Mouse (Mus musculus) lung, embryonic 14.5 days (tissue): Measurements from ENCODE around the gene Nod1. TPM values are rescaled to one million over a fixed set of nuclear protein-coding genes. Genes with fewer than 3 reads are reported as not detected.

Experiments used
- ATAC-seq: fragments of 200-750 bp; cut with Nextera tagmentation; 2 replicates; pipeline ENCODE4 v1.8.0; 2017; ENCODE audit warnings: mild to moderate bottlenecking, moderate TSS enrichment, moderate library complexity; ENCODE audit not compliant: insufficient read depth
- DNase-seq: peaks from one replicate; pipeline ENCODE4 v3.0.0-alpha.2; 2015
- H3K27ac ChIP-seq: fragments of 300-500 bp; sonication (generic); 2 replicates; pipeline ENCODE4 v1.5.1; 2014; ENCODE audit warnings: low read depth, mild to moderate bottlenecking, moderate library complexity
- H3K27me3 ChIP-seq: fragments of 300-500 bp; sonication (generic); 2 replicates; pipeline ENCODE4 v1.6.1; 2014; ENCODE audit warnings: low read length, control low read depth; ENCODE audit not compliant: insufficient read depth
- H3K36me3 ChIP-seq: fragments of 300-500 bp; sonication (generic); 2 replicates; pipeline ENCODE4 v1.6.1; 2014; ENCODE audit warnings: control low read depth; ENCODE audit not compliant: insufficient read depth
- H3K4me1 ChIP-seq: fragments of 300-500 bp; sonication (generic); 2 replicates; pipeline ENCODE4 v1.6.1; 2014; ENCODE audit warnings: antibody characterized with exemption, control low read depth; ENCODE audit not compliant: insufficient read depth
- H3K4me2 ChIP-seq: fragments of 300-500 bp; sonication (generic); 2 replicates; pipeline ENCODE4 v1.6.1; 2014; ENCODE audit warnings: mild to moderate bottlenecking
- H3K4me3 ChIP-seq: fragments of 300-500 bp; sonication (generic); 2 replicates; pipeline ENCODE4 v1.5.1; 2014; ENCODE audit warnings: low read depth, low read length
- H3K9ac ChIP-seq: fragments of 300-500 bp; sonication (generic); 2 replicates; pipeline ENCODE4 v1.6.1; 2014
- H3K9me3 ChIP-seq: fragments of 300-500 bp; sonication (generic); 2 replicates; pipeline ENCODE4 v1.6.1; 2016; ENCODE audit warnings: low read depth, low read length, control low read depth
- CTCF ChIP-seq: IDR thresholded peaks from 2 replicates; pipeline ENCODE4 v1.5.1; 2016; ENCODE audit warnings: antibody characterized with exemption, low read depth
- WGBS: fragments of 180-500 bp; shearing (Covaris S2); extraction: QIAGEN DNeasy Blood & Tissue Kit; methylation state at CpG from one replicate; pipeline ENCODE4 v1.1.7; 2014; 5-methylcytosine and 5-hydroxymethylcytosine counted together
- polyA plus RNA-seq: library from polyadenylated mRNA; unstranded; fragments of >200 nt; fragmentation: Nextera tagmentation; extraction: Ambion mirVana; gene quantifications from 2 replicates; pipeline ENCODE4 v1.2.1, GENCODE M21; 2014

Nod1 gene
- polyA plus RNA-seq, result 4.6 and 4.7 TPM in 2 replicates

DNA sequence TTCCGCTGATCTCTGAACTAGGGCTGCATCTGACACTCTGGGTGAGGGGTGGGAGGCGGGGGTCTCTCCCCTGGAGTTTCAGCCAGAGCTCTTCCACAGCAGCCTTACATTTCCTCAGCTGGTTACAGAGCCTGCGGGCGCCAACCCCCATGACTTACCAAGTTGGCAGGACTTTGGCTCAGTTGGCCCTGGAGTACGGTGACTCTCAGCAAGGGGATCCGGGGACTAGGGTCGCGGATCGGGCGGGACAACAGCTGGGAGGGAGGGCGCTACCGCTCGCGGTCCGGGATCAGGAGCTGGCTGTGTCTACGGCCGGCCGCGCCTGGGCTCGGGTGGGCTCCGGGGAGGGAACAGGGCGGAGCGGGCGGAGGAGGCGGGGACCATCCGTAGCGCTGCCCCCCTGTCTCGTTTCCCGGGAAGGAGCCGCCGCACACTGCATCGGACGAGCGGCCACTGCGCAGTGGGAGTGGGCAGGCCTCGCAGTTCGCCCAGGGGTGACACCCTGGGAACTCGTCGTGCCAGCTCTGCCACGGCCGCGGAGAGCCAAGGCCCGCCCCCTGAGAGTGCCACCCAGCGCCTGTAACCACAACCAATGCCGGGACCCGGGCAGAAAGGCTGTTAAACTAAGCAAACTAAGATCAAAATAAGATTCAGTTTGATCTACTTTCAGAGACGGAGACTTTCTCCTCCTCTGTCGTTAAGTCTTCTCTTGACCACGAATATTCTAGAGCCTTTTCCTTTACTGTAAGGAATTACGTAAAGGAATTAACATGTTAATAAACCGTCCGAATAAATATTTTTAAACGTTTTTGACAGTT is at the start of gene Nod1:
TSS of gene Nod1 (minus strand) at position 502 of the 818 bp plus-strand sequence.
- peak within 1 kb of the TSS; percentile 59 for H3K4me3 ChIP-seq
- no peaks in the 10 kb centered on the region for H3K36me3 ChIP-seq
- 2% methylated on average over 51 of the region's 53 CpGs for WGBS
- no peak for TF ChIP-seq CTCF
- peak within 1 kb of the TSS; percentile 86 for H3K4me2 ChIP-seq
- peak within 1 kb of the TSS; percentile 71 for H3K9ac ChIP-seq
- no peaks in the 10 kb centered on the region; the same call in 1 of the 2 replicates for H3K27me3 ChIP-seq
- DNase-seq (peak; percentile 83), ATAC-seq (peak; percentile 96)
- H3K4me1 ChIP-seq, result 0 out of 2 replicates have a peak, but pooled peaks cover 7% of the 10 kb centered on the region
- no peaks in the 10 kb centered on the region for H3K9me3 ChIP-seq
- peak within 1 kb of the TSS; percentile 60; the same call in 1 of the 2 replicates for H3K27ac ChIP-seq

DNA sequence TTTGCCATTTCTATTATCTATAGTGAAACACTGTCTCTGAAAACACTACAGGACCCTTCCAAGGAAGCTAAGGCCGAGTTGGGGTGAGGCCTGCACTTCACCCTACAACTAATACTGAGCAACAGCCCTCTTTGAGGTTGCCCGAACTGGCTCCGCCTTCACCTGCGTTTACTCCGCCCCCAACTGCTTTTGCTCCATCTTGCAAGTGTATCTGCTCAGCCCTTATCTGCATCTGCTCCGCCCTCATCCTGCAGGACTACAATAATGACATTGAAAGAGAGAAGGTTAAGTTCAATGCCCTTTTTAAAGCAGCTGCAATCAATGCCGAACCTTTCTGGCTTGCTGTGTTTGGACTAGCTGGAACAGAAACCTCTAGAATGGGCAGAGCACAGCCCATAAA is 49.4 kb upstream of the Nod1 start:
- no peak for ATAC-seq
- Histone ChIP-seq H3K27ac (no peak overlapping the region), H3K4me3 (no peak overlapping the region), H3K4me1 (no peaks in the 10 kb centered on the region), H3K36me3 (no peaks in the 10 kb centered on the region), H3K9me3 (no peaks in the 10 kb centered on the region), H3K27me3 (no peaks in the 10 kb centered on the region), H3K4me2 (no peak overlapping the region), H3K9ac (no peak overlapping the region)
- 77% methylated on average over 7 of the region's 7 CpGs for WGBS
- no peak for DNase-seq
- TF ChIP-seq CTCF, result no peak

DNA sequence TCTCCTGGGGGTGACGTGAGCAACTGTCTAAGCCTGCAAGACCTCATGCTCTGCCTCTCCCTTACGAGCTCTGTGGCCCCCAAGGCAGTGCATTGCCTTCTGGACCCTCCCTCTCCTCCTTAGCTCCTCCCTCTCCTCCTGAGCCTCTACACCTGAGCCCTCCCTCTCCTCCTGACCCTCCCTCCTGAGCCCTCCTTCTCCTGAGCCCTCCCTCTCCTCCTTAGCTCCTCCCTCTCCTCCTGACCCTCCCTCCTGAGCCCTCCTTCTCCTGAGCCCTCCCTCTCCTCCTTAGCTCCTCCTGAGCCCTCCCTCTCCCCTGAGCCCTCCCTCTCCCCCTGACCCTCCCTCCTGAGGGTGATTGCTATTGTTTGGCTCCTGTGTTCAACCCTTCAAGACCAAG is 46.0 kb upstream of the Nod1 start:
- WGBS, result 58% methylated on average over 2 of the region's 2 CpGs
- H3K4me2 ChIP-seq, result no peak overlapping the region
- ATAC-seq (no peak), DNase-seq (no peak)
- H3K27me3 ChIP-seq, result no peaks in the 10 kb centered on the region
- peaks cover 3% of the 10 kb centered on the region; the same call in 1 of the 2 replicates for H3K4me1 ChIP-seq
- no peak overlapping the region for H3K4me3 ChIP-seq
- H3K27ac ChIP-seq, result no peak overlapping the region
- no peaks in the 10 kb centered on the region for H3K9me3 ChIP-seq
- H3K9ac ChIP-seq, result no peak overlapping the region
- H3K36me3 ChIP-seq, result no peaks in the 10 kb centered on the region
- TF ChIP-seq CTCF, result no peak

DNA sequence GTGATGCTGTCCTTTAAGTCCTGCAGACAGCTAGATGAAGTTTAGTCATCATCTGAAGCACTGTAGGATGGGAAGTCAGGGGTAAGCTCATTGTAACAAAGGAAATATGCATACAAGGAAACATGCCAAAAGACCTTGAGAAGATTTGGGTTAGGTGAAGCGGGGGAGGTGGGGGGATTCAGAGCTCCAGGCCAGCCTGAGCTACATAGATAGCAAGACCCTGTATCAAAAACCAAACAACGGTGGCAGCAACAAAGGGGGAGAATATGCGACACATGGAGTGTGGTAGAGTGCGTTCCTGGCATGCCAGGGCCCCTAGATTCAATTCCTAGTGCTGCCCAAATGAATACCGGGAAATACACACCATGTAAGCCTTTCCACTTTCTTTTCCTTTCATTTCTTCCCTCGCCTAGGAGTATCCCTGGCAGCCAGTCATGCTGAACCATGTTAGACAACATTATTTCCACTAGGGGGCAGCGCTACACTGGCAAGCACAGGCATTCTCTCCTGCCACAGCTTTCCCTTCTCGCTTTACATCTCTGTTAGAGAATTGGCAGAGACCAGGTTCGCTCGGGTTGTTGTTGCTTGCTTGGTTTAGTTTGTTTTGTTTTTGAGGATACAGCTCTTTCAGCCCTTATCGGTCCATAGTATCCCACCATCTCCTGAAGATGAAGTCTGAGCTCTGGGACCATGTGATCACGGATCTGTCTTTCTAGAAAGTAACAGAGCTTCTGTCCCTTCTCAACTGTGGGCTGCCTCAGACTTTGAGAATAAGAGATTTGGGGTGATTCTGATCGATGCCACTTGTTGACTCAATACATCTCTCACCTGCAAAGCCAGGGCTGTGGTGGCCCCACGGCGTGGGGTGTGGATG is 44.5 kb upstream of the Nod1 start:
- Histone ChIP-seq H3K4me1 (peaks cover 3% of the 10 kb centered on the region; the same call in 1 of the 2 replicates), H3K9me3 (no peaks in the 10 kb centered on the region), H3K27me3 (no peaks in the 10 kb centered on the region), H3K9ac (no peak overlapping the region), H3K27ac (no peak overlapping the region), H3K4me2 (peak overlapping the region; percentile 34), H3K4me3 (no peak overlapping the region), H3K36me3 (no peaks in the 10 kb centered on the region)
- DNase-seq (peak; percentile 95), ATAC-seq (peak; percentile 90)
- peak; percentile 97 for TF ChIP-seq CTCF
- 24% methylated on average over 15 of the region's 15 CpGs for WGBS

DNA sequence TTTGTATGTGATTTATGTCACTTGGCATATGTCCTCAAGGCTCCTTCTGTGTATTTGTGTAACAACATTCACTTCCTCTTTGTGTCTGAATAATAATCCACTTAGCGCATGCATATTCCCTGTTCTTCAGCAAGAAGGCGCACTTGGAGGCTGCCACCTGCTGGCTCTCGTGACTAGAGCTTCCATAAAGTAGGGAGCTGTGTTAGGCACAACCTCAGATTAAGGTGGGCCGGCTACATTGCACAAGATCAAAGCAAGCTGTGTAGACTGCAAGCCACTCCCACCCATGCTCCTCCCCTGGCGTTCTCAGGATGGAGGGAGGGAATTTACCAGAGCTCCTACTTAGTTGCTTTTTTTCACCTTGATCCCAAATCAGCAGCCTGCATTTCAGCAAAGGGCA is 43.8 kb upstream of the Nod1 start:
- H3K4me2 ChIP-seq, result no peak overlapping the region
- no peaks in the 10 kb centered on the region for H3K36me3 ChIP-seq
- peak; percentile 73; the same call in 1 of the 2 replicates for ATAC-seq

DNA sequence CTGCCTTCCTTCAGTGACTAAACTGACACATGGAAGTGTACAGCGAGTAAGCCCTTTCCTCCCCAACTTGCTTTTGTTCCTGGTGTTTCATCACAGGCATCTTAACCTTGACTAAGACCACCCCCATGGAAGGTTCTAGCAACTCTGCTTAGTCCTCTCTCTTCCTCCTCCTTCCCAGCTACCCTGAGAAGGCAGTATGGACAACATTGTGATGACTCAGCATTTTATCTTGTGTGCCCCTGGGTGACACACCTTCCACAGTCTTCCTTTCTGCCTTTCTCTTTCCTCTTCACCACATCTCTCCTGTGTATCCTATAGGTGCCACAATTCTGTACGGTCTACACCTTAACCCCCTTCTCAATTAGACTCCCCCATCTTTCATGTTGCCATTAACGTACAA is 41.8 kb upstream of the Nod1 start:
- whole genome bisulfite sequencing, result 82% methylated on average over 3 of the region's 3 CpGs
- H3K27ac ChIP-seq, result no peak overlapping the region
- no peak for TF ChIP-seq CTCF
- no peaks in the 10 kb centered on the region for H3K9me3 ChIP-seq
- H3K4me3 ChIP-seq, result no peak overlapping the region
- H3K9ac ChIP-seq, result no peak overlapping the region
- H3K4me1 ChIP-seq, result peaks cover 3% of the 10 kb centered on the region; the same call in 1 of the 2 replicates
- DNase-seq (no peak), ATAC-seq (no peak)
- no peaks in the 10 kb centered on the region for H3K27me3 ChIP-seq
- no peaks in the 10 kb centered on the region for H3K36me3 ChIP-seq
- no peak overlapping the region for H3K4me2 ChIP-seq

More for the DNA sequence above, 43.8 kb upstream of the Nod1 start:
- Histone ChIP-seq H3K4me3 (no peak overlapping the region), H3K27me3 (no peaks in the 10 kb centered on the region), H3K9me3 (no peaks in the 10 kb centered on the region), H3K27ac (no peak overlapping the region), H3K4me1 (peaks cover 3% of the 10 kb centered on the region; the same call in 1 of the 2 replicates), H3K9ac (no peak overlapping the region)
- peak; percentile 73 for DNase-seq
- 6% methylated on average over 5 of the region's 5 CpGs for WGBS
- peak; percentile 77 for TF ChIP-seq CTCF
